Mouse (Mus musculus) kidney, adult 9 months (tissue): Measurements from ENCODE around the gene Fem1a.

ENCODE experiments used
- DNase-seq: peaks from one replicate; pipeline ENCODE4 v3.0.0; 2022

Gene Fem1a

DNA sequence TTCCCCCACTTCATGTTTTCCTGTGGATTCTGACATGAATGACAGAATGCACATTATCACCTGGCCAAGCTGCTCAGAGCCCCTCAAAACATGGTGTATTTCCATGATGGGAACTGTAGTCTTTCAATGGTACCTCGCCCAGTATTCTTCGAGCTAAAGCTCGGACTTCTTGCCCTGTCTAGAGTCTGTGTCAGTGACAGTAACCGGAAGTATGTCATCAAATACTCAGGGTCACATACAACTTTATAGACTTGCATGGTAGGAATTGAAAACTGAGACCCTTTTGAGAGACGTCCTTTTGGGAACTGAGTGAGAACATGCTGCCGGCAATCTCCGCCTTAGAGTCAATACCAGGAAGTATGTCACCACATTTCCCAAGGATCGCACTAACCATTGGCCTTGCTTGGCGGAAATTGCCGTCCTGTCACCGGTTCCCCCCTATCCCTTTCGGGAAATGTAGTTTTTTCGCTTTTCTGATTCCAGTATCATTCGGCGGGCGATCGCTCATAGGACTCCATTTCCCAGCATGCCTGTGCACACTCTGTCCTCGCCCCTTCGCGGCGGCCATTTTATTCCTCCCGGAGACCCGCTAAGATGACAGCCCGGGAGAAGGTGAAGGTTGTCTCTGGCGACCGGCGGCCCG is at the start of gene Fem1a:
Gene Fem1a, plus strand, starts transcription at position 572 of the 643 bp plus-strand sequence.
- peak; percentile 99 for DNase-seq

DNA sequence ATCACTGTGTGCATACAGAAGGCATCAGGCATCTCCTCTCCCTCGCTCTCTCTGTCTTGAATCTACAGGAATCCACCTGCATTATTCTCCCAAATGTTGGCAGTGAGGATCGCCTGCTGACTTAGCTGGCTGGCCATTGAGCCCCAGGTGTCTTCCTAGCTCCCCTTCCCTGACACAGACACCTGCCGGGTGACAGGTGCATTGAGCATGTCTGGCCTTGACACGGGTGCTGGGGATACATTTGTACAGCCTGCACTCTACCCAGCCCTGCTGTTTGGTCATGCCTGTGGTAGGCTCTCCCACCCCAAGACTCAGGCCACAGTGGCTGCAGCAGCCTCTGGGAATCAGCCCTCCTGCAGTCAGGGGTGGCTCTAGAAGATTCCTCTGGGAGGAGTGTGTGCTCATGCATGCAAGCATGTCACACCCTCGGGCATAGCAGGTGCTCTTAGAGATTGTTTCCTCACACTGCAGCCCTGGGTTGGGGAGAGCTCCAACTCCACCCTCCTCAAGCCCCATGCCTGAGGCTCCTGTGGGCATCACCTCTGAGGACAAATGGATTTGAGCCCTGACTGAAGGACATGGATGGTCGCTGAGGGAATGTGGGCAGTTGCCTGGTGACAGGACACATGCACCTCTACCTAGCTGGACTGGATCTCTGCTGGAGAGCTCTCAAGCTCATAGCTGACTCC is 49.5 kb upstream of the Fem1a start:
- DNase-seq: no peak

DNA sequence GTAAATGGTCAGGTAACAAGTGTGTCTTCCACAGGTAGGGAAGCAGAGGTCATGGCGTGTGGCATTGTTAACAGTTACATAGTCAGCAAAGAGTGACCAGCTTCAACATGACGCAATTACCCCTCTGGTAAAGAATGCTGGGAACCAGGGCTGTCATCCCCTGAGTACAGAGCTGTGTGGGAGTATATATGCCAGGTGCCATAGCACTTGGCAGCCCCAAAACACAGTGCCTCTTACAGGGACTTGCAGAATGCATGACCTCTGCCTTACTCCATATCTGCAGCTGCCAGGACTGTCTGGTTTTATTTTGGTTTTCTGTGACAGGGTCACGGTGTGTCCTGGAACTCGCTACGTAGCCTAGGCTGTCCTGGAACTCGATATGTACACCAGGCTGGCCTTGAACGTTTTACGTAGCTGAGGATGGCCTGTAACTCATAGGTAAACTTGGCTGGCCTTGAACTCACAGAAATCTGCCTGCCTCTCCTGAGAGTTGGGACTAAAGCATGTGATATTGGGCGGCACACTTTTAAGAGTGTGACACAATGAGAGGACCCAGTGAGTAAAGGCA is 48.6 kb upstream of the Fem1a start:
- no peak for DNase-seq

DNA sequence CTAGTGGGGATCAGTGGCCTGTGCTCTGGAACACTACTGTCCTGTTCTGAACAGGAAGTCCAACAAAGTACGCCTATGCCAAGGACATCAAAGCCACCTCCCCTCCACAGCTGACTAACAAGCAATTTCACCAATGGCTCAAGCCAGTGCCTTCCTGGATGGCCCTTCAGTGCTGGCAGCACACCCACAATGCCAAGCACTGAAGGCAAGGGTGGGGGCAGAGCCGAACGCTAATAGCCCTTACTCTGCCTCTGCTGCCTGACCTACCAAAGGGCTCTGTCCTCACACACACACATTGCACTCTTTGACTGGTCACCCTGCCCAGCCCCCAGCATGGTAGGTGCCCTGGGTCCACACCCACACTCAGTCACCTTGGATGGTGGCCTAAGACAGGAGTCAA is 47.8 kb upstream of the Fem1a start:
- DNase-seq: no peak

DNA sequence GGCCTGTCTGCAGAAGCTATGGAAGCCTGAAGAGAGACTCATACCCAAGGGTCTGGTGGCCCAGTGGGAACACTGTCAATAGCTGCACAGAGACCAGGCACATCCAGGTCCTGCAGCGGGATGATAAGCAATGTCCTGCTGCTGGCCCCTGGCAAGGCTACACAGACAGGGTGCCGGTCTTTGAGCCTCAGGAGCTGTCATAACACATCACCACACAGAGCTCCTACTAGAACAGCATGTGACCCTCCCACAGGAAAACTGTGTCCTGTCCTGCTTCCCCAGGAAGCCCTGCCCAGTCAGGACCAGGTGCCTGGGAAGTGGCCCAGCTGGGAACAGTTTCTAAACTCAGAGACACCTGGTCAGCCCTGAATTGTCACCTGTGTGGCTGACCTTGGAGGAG is 45.5 kb upstream of the Fem1a start:
- peak; percentile 17 for DNase-seq

DNA sequence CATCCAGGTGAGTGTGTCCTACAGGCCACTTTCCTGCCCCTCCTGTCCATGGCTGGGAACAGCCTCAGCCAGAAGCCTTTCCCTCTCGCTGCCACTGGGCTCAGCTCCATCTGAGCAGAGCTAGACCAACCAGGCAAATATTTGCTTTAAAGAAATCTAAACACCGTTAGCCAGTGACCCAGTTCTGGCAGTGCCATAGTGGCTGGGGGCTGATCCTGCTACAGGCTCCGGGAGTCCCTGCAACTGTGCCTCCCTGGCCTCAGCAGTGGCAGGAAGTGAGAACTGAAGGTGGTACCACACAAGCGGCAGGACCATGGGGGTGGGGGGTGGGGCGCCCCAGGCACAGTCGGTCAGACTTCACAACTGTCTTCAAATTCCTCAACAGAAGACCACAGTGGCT is 43.9 kb upstream of the Fem1a start:
- no peak for DNase-seq

DNA sequence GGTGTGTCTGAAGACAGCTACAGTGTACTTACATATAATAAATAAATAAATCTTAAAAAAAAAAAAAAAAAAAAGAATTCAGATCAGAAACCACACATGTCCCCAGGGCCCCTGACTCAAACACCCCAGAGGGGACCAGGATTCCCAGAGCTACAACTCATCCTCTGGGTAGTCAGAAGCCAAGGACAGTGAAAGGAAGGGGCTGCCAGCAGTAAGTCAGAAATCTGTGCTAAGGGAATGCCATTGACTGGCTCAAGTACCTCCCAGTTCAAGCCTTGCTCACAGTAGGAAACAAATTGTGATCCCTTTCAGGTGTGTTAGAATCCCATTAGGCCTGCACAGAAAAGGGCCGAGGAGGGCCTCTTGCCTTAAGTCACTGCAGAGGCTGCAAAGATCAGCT is 42.4 kb upstream of the Fem1a start:
- DNase-seq: no peak

DNA sequence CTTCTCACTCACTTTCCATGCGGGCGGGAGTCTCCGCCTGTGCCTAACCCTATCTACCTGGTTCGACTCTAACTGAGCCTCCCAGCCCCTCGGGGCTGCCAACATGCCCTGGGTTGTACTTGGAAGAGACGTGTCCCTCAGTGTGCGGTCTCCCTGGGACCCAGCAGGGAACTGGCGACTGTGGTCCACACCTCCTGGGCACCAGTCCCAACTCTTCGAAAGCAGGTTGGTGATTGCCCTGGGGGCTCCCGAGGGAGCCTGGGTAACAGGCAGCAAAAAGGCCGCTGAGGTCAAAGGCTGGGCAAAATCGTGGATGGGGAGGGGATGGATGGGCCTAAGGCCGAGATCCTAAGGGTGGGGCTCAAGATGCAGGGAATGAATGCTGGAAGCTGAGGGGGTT is 38.9 kb upstream of the Fem1a start:
- DNase-seq: peak; percentile 14

DNA sequence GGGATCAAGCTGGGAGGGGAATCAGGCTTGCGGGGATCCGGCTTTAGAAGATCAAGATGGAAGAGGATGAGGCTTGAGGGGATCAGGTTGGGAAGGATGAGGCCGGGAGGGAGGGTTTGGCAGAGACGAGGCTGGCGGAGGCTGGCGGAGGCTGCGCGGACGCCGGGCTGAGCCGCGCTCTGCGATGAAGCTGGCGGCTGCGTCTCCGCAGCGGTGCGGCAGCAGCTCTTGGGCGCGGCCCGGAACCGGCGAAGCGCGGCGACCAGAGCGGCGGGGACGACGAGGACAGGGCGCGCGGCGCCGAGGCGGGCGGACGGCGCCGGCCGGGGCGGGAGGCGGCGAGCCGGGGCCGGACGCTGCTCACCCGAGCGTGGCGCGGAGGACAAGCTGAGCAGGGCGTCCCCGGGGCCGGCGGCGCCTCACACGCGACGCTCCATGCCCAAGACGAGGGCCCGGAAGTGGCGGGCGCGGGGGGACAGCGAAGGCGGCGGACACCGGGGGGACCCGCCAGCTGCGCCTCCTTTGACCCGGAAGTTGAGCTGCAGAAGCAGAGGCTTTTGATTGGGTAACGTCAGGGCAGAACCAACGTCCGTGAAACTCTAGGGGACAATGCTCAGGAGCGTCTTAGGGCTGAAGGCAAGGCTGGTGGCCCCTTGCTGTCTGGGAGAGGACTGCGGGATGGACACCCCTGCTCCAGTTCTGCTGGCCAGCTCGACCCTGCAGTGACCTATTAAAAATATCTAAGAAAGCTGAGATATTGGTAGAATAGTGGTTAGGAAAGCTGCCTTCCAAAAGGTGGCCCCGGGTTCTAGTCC is 38.0 kb upstream of the Fem1a start, which contains the start of gene Dpp9:
Gene Dpp9, minus strand, starts transcription at position 529 of the 815 bp plus-strand sequence.
- DNase-seq: peak; percentile 95

DNA sequence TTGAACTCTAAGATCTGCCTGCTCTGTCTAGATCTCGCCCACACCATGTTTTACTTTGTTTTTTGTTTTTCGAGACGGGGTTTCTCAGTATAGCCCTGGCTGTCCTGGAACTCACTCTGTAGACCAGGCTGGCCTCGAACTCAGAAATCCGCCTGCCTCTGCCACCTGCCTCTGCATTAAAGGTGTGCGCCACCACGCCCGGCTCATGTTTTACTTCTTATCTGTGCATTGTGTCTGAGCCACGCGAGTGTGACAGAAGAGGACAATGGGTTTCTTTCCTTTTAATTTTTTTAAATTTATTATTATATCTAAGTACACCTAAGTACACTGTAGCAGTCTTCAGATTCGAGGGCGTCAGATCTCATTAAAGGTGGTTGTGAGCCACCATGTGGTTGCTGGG is 37.4 kb upstream of the Fem1a start:
- peak; percentile 13 for DNase-seq

DNA sequence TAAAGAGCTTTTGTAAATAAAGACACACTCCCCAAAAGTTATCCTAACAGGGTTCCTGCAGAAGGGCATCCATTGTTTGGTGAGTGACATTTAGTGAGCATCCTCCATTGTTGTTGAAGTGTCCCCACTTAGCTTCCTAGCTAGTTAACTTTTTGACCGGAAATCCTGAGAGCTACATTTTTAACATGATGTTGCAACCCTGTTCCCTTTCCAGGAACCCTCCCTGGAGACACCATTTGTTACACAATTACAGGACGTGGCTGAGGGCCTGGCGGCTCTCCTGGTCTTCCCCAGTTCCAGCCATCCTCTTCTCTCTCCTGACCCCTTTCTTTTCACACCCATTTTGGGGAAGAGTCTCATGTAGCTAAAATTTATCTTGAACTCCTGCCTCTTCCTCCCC is 36.8 kb upstream of the Fem1a start:
- peak; percentile 77 for DNase-seq

DNA sequence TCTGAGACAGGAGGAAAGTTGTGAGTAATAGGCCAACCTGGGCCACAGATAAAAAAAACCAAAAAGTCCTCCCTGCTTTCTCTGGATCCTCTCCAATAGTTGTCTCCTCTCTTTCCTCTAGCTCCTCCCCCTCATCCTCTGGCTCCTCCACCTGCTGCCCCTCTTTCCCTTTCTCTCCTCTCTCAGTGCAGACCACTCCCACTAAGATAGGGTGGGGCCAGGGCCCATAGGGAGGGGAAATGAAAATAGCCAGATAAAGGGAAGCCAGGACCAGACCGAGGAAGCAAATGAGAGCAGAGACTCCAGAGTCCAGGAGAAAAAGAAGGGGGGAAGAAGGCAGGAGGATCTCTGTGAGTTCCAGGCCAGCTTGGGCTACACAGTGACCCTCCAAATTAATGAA is 31.7 kb upstream of the Fem1a start:
- DNase-seq: no peak

DNA sequence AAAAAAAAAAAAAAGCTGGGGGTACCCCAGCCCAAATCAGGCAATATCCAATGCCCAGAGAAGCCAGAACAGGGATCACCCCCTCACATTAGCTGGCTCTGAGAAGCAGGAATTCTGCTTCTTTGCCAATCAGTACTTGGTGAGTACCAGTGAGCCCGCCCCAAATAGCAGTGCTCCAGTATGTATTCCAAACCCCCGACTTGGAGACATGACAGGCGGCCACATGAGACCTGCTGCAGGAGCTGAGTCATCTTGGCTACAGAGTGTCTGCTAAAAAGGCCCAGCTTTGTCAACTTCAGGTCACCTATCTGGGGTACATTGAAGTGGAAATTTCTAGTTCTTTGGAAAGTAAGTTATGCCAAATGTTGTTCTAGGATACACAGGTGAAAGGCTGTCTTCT is 30.0 kb upstream of the Fem1a start:
- DNase-seq: no peak

DNA sequence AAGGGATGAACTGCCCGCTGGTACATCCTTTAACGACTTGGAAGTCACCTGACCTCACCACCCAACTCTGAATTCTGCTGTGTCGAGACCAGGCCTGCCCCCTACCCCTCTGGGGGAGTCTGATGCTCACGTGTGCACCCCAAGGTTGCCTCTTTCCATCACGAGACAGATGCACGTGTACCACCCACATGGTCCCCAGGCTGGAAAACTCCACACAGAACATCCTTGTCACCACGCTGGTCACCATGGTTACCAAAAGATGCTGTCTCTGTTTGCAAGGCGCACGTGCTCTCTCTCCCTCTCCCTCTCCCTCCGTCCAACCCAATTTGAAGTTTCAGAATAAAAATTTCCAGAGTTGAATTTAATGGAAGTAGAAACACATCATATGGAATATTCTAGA is 26.7 kb upstream of the Fem1a start:
- no peak for DNase-seq

DNA sequence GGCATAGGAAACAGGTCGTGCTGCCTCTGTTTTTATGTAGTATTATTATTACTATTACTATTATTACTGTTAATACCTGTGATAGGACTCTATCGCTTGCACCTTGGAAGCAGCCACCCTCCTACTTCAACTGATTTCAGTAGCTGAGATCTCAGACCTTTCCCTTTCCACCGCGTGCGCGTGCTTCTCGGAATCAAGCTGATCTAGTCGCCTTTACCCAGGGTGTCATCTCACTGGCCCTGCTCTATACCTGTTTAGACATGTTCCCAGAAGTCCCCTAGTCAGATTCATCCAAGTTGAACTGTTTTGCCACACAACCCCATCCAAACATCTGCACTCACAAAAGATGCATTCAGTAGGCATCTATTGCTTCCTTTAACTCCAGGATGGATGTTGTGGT is 23.2 kb upstream of the Fem1a start:
- DNase-seq: no peak

DNA sequence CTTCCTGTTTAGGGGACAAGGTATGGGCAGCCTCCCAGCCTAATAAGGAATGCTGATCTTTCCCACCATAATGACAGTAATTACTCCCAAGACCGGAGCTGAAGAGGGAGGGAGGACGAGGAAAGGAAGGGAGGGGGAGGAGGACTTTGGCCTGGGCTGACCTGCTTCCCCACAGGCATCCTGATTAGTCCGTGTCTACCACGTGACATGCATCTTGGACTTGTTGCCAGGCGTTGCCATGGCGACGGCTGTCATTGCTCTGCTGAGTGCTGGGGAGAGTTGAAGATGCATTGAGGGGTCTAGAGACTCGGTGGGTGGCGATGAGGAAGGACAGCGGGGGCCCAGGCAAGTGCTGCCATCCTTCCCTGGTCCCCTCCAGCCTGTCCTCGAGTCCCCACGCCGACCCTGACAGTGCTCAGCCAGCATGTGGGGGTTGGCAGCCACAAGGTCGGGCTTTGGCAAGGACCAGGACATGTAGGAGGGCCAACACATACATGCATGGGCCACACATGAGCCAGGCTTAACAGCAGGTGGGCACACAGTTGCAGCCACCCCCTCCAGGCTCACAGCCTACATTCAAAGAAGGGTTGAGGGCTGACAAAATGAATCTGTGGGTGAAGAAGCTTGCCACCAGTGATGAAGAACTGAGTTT is 22.7 kb upstream of the Fem1a start:
- DNase-seq: peak; percentile 77

DNA sequence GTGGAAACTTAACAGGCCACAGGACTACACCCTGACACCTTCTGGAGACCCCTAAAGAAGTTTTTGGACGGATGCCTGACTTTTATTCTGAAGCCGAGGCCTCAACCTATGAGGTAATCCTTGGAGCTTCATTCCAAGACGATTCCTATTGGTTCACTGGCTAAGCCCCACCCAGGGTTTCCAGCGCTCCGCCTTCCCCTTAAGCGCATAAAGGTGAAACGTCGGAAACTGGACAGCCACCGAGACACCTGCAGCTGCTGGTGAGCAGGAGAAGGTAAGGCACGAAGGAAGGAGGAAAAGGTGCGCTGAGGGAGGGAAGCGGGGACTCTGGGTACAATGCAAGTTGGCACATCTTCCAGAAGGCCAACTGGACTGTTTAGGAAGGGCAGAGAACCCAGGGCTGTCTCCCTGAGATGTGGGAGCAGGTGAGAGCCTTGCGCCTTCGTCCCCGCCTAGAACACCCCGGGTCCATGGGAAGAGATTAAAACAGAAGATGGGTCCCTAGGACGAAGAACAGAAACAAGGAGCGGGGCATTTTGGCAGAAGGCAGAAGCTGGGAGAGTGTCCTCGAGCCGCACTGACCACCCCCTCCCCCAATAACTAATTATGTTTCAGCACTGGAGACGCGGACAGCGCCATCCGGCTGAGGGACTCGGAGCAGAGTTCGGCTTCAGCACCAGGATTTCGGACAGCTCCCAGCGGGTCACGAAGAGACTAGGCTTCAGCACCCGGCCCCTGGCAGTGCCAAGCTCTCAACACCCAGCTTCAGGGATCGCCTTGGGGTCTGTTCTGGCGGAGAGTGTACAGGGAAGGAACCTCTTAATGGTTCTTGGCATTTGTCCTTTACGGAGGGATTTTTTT is 14.8 kb upstream of the Fem1a start:
- peak; percentile 84 for DNase-seq

DNA sequence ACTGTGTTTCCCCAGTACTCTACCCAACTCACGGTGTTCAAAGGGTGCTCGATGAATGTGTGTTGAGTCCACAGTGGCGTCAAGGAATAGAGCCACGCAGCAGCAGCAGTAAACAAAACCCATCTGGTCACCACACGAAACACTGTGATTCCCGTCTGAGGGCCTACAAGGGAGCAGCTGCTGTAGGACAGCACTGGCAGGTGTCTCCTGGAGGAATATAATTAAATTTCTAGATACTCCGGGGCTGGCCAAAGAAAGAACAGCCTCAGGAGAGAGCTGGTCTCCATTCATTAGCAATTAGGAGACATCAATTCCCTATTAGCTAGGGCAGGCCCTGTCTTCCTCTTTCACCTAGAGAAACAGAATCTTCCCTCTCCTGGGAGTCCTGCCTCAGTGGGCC is 11.0 kb upstream of the Fem1a start:
- no peak for DNase-seq

DNA sequence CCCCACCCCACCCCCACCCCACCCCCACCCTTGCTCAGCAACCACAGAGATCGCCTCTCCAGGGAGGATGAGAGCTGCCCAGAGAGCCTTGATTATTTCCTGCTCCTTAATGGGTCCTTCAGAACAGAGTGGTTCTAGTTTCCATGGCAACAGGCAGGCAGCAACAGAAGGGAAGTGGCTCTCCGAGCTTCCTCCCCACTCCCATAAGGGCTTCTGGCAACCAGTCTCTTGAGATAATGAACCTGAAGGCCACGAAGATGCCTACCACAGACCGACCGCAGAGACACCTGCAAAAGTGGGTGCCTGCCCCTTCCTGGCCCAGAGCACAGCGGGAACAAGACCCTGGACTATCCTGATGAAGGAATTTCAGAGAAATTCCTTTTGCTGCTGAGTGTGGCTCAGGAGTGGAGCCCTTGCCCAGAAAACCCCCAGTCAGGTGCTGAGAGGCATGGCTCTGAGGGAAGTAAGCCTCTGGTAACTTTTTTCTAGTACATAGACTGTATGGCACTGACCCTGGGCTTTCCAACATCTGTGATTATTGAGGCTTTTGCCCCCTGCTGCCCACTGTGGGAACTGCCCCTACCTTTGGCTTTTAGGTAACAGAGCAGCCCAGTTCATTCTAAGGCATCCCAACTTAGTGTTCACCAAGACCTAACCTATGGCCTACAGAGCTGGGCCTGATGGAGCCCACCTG is 5.3 kb upstream of the Fem1a start:
- DNase-seq: peak; percentile 86

DNA sequence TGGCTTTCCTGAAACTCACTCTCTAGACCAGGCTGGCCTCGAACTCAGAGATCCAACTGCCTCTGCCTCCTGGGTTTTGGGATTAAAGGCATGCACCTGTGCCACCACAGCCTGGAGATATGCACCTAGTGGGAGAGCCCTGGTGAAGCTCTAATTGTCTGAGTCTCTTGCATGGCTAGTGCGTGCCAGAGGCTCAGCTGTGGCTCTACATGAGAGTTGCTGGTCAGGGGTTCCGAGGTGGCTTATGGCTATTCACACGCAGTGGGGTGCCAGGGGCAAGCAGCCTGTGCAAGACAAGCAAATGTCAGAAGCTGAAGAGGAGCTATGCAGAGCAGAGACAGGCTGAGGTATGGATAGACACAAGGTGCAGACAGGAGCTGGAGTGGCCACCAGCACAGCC is 1.9 kb upstream of the Fem1a start:
- peak; percentile 18 for DNase-seq

DNA sequence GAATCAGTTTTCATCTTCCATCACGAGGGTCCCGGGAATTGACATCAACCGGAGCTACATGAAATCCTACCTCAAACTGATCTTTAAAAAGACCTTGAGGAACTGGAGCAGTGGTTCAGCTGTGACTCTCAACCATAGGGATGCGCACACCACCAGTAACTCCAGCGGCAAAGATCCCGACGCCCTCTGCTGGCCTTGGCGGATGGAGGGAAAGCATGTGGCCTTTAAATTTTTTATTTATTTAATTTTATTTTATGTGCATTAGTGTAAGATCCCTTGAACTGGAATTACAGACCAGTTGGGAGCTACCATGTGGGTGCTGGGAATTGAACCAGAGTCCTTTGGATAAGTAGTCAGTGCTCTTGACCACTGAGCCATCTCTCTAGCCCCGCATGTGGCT is 1.2 kb upstream of the Fem1a start:
- no peak for DNase-seq

DNA sequence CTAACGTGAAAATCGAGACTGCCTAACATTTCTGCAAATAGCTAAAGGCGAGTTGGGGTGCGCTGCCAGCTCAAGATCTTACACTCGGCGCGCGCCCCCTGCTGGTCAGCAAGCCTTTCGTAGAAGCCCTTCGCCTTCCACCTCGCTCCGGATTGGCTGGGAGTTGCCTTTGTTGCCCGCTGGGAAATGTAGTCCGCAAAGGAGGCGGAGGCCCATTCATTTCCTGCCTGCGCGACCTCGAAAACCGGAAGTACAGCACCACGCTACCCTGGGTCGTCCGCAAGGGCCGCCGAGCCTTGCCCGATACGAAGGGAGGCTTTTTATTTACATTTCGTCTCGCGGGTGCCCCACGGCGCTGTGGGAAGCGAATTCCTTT is 759 bp upstream of the Fem1a start:
- peak; percentile 99 for DNase-seq
